Mouse (Mus musculus): ENCODE results near the gene Acoxl.

Acoxl gene

DNA sequence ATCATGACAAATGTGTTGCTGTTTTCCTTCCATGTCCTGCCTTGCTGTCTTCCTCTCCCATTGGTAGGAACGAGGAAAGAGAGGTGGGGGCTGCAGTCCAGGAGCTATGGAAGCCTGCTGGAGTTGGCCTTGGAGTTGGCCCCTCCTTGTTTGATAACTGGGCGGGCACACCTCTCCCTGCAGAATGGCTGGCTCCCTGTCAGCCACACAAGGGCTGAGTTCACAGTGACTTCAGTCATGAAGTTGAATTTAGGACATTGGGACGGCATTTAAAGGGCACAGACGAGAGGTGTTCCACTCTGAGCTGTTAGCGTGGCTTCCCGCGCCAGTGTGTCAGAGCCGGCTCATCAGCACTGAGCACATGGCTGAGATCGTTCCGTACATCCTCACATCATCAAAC, 66.2 kb downstream of the Acoxl start:
- no peak for DNase-seq

DNA sequence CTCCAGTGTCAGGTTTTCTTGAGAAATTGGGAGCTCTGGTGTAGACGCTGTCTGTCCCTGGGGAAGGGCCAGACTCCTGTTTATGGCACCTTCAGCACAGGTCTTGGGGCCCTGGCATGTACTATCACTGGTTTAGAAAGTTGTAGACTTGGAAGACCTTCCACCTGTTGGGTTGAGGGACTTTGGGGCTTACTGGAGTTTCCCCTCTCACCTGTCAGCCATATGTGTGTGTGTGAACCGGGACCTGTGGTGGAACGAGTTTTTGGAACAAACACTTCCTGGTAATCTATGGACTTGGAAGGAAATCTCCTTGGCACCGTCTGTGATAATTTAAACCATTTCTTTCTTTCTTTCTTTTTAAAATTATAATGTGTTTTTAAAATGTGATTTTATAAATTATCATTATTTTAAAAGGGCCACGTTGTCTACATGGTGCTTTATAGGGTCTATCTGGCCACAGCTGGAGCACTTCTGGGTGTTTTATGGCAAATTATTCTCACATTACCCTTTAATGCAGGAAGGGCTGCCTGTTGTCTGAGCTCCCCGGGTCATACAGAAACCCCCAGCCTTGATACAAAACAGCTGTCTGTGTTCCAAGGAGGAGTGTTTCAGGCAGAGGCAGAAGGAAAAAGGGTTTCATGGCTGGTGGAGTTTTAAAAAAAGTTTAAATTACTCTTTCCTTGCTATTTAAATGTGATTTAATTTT, 68.5 kb downstream of the Acoxl start:
- no peak for DNase-seq

- no peak for DNase-seq
These were observed 69.0 kb downstream of the Acoxl start for GRCm38 (mm10) chr2:127907679-127908042.

DNA sequence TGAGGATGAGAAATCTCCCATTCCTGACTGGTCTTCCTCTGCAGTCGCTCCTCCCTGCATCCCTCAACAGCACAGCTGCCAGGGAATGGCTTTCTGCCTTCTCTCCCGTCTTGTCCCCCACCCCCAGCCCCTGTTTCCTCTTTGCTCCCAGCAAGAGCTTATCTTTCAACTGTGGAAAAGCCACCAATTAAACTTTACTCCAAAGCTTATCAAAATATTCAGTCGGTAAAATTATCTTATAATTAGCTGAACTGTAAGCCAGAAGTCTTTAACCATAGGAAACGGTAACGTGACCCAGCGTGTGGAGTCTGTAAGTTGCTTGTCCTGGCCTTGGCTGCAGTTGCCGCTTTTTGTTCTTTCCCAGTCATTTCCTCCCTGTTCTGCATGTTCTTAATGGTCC, 70.2 kb downstream of the Acoxl start:
- no peak for DNase-seq

- DNase-seq: no peak
These were observed 71.1 kb downstream of the Acoxl start for GRCm38 (mm10) chr2:127909790-127910189.

GRCm38 (mm10) chr2:127911579-127911978, 72.9 kb downstream of the Acoxl start:
- no peak for DNase-seq

GRCm38 (mm10) chr2:127914047-127914446, 75.4 kb downstream of the Acoxl start:
- DNase-seq: no peak

DNA sequence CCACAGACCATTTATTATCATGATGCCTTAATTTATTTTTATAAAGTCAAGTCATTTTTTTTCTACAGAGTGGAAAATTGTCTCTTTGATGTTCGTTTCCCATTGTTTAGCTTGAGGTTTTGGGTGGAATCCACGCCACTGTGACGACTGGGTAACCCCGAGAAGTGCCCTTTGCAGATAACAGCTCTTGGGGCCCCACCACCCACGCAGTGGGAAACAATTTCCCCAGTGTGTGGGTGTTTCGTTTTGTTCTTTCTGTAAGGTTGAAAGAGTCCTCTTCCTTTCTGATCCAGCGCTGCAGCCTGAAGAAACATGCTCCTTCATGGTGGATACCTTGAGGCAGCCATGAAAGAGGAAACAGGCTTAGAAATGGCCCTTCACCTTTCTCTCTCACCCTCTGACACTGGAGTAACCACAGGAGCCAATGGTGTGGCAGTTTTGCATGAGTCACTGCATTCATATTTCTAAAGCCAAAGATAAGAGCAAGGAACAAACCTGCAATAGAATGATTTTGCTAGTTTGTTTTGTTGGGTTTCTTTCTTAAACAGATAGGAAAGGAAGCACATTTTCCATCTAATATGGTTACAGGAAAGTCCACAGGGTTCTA, 78.2 kb downstream of the Acoxl start:
- peak; percentile 64 for DNase-seq

DNA sequence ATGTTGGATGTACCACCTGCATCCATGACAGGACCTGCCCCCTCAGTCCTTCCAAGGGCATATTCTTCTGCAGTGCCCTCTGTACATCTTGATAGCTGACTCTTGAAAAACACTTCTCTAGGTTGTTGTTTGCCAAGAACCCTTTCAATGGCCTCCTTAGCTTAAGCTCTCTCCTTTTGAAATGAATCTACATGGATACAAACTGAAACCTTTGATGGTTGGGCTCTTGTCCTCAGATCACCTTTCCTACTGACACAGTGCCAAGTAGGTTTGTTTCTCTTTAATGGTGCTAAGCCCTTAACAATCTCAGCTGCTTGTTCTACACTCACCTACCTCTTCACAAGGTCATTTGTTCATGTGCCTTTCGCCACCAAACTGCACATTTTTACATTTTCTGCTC, 81.1 kb downstream of the Acoxl start:
- DNase-seq: no peak

GRCm38 (mm10) chr2:127922036-127922901, 83.6 kb downstream of the Acoxl start:
- peak; percentile 58 for DNase-seq

GRCm38 (mm10) chr2:127923077-127923680, 84.5 kb downstream of the Acoxl start:
- DNase-seq: peak; percentile 37

- DNase-seq: no peak
These were observed 88.1 kb downstream of the Acoxl start for GRCm38 (mm10) chr2:127926679-127927324.

DNA sequence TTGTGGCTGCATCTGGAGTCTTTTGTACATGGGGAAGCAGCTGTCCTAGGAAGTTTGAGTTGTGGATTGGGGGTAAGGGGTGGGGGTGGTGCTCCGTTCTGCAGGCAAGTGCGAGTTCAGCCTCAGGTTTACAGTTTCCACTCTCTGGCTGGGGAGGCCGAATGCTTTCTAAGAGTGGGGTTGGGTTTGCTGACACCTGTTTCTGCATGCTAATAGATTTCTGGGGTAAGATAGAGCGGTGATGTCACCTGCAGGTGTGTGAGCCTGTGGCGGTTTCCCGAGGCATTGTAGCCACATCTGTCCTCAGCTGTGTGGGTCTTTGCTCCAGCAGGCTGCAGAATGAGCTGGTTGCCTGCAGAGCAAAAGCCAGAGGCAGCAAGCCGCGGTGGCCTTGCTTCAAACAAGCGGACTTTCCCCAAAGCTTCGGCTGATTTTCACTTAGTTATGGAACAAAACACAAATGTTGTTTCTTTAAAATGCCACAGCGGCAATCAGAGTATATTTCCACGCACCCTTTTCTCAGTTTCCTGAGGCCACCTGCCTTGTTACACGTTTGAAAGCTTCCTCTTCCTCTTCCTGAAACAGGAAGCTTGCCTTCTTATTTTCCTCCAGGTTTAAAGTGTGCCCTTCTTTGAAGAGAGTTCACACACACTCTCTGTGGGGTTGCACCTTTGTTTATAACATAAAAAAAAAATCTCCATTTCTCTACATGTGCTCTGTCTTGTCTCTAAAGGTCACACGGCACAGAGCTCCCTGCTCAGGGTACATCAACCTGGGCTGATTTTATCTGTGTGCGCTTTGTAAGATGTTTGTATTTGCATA, 89.0 kb downstream of the Acoxl start:
- DNase-seq: peak; percentile 79

- DNase-seq: no peak
These were observed 89.6 kb downstream of the Acoxl start for GRCm38 (mm10) chr2:127928279-127928678.

DNA sequence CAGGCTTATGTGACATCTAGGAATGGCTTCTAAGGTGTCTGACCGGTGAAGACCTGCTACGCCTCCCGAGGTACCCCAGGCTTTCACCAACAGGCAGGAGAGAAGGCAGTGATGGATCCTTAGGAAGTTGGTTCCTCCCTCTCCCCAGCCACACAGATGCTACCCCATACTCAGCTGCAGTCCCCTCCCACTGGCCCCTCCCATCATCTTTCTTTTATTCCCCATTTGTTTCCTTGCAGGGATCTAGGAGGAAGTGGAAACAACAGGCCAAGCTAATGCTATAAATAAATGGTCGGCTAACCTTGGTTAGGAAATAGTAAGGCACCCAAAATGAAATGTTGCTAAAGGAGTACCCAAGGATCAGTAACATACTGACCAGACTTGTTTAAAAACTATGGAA, 90.2 kb downstream of the Acoxl start:
- DNase-seq: no peak

GRCm38 (mm10) chr2:127929939-127930715, 91.5 kb downstream of the Acoxl start:
- DNase-seq: no peak

GRCm38 (mm10) chr2:127931576-127931975, 92.9 kb downstream of the Acoxl start:
- no peak for DNase-seq

DNA sequence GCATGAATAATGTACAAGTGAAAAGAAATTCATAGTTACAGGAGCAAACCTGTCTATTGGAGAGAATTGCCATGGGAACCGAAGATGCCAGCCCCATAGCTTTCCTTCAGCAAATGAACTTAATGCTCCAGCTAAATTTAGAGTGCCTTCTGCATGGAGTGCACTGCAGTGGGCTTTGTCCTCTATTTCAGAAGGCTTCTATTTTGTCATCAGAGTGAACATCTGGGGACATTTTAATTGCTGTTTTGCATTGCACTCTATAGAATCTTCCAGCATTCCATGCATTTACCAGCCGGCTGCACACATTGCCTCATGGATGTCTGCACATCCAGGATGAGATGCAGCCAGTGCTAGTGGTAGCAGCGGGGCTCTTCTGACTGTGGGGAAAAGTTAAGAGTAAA, 94.9 kb downstream of the Acoxl start:
- no peak for DNase-seq

DNA sequence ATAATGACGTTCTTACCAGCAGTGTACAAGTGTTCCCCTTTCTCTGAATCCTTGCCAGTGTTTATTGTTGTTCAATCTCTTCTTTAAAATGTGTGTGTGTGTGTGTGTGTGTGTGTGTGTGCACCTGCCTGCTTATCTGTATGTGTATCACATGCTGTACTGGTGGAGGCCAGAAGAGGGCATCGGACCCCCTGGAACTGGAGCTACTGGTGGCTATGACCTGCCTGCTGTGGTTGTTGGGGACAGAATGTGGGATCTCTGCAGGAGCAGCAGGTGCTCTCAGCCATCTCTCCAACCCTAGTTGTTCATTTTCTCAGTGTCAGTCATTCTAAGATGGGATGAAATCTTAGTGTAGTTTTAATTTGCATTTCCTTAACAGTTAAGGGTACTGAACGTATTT, 98.4 kb downstream of the Acoxl start:
- peak; percentile 59 for DNase-seq

DNA sequence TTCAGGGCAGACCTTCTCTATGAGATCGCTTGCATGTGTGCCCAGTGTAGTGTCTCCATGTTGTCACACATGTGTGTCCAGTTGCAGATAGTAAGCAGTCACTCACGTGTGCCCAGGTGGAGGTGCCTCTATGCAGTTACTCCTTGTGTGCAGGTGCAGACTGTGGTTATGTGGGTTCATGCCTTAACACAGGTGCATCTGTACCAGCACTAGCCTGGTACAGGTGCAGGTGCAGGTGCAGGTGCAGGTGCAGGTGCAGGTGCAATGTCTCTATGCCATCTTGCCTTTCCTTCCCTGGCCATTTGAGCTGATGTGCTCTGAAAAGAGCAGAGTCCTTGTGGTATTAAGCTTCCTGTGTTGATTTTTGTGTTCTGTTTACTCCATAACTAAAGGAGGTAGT, 100.5 kb downstream of the Acoxl start:
- DNase-seq: peak; percentile 69

- no peak for DNase-seq
These were observed 121.9 kb downstream of the Acoxl start for GRCm38 (mm10) chr2:127960579-127960978.
